Mouse (Mus musculus) forebrain, embryonic 16.5 days (tissue): ENCODE measurements around the gene Mad2l1bp. TPM values are rescaled to one million over a fixed set of nuclear protein-coding genes. Genes with fewer than 3 reads are reported as not detected.
A peak's percentile ranks its signal among the peaks of the same experiment; 100 is the strongest.

Experiments
- ATAC-seq: fragments of 200-750 bp; cut with Nextera tagmentation; 2 replicates; pipeline ENCODE4 v1.8.0; 2017; ENCODE audit warnings: mild to moderate bottlenecking, moderate library complexity
- H3K27ac ChIP-seq: fragments of 300-500 bp; sonication (generic); 2 replicates; pipeline ENCODE4 v1.5.1; 2014; ENCODE audit warnings: low read length, control low read depth
- H3K27me3 ChIP-seq: fragments of 300-500 bp; sonication (generic); replicated peaks from 2 replicates; pipeline ENCODE4 v1.6.1; 2014; ENCODE audit warnings: low read length; ENCODE audit not compliant: control insufficient read depth, insufficient read depth
- H3K36me3 ChIP-seq: fragments of 300-500 bp; sonication (generic); 2 replicates; pipeline ENCODE4 v1.6.1; 2014; ENCODE audit not compliant: control insufficient read depth, insufficient read depth
- H3K4me1 ChIP-seq: fragments of 300-500 bp; sonication (generic); replicated peaks from 2 replicates; pipeline ENCODE4 v1.6.1; 2014; ENCODE audit warnings: low read length; ENCODE audit not compliant: control insufficient read depth, insufficient read depth
- H3K4me2 ChIP-seq: fragments of 300-500 bp; sonication (generic); 2 replicates; pipeline ENCODE4 v1.6.1; 2014; ENCODE audit warnings: mild to moderate bottlenecking, low read length, control low read depth
- H3K4me3 ChIP-seq: fragments of 300-500 bp; sonication (generic); replicated peaks from 2 replicates; pipeline ENCODE4 v1.5.1; 2014; ENCODE audit warnings: mild to moderate bottlenecking, low read length, control low read depth
- H3K9ac ChIP-seq: fragments of 300-500 bp; sonication (generic); replicated peaks from 2 replicates; pipeline ENCODE4 v1.6.1; 2014; ENCODE audit warnings: low read depth, low read length, control low read depth
- H3K9me3 ChIP-seq: fragments of 300-500 bp; sonication (generic); 2 replicates; pipeline ENCODE4 v1.6.1; 2016; ENCODE audit warnings: low read length; ENCODE audit not compliant: control insufficient read depth
- WGBS: fragments of 180-500 bp; shearing (Covaris S2); extraction: QIAGEN DNeasy Blood & Tissue Kit; methylation state at CpG from one replicate; pipeline ENCODE4 v1.1.7; 2014; 5-methylcytosine and 5-hydroxymethylcytosine counted together
- polyA plus RNA-seq: library from polyadenylated mRNA; unstranded; fragments of >200 nt; fragmentation: Nextera tagmentation; extraction: Ambion mirVana; gene quantifications from 2 replicates; pipeline ENCODE4 v1.2.1, GENCODE M21; 2015

Gene Mad2l1bp
- polyA plus RNA-seq: 28.6 and 30.1 TPM in 2 replicates

DNA sequence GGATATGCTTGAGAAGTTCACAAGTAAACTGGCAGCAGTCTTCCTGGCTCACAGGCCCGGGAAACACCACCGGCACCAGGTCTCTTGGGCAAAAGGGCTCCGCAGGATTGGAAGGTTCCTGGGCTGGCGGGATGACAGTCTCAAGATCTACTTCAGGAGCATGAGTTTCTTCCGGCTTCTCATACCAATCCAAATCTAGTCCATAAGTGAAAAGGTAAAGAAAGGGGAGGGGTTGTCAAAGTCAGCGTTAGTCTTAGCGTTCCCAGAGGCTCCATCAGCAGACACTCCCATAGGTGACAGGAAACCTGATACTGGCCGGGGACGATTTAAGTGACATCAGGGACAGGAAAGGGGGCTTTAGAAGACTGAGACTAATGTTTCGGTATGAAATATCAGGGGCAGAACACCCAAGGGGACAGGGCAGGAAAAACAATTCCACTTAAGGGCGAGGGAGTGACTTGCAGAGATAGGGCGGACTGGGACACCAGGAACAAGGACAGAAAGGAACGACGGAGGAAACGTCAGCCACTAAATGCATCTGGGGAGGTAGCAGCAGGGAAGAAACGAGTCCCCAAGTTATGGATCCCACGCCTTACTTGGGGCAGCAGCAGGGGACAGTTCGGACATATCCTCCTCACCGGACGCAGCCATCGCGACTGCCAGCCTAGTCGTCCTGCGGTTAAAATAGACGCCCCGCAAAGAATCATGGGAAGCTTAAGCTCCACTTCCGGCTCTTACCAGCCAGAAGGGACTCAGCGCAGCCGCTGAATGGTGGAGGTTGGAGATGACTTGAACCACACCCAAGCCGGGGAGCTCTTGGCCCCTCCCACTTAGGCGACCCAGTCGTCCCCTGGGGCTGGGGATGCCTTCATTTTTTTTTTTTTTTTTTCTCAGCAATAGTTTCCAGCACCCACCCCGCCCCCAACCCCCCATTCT is at the start of gene Mad2l1bp:
Gene Mad2l1bp (minus strand): TSS at position 707 of the 936 bp plus-strand sequence.
- WGBS: 8% methylated on average over 33 of the region's 33 CpGs
- Histone ChIP-seq H3K9ac (peak within 1 kb of the TSS; percentile 68), H3K4me3 (peak within 1 kb of the TSS; percentile 67), H3K27ac (peak within 1 kb of the TSS; percentile 51), H3K4me2 (peak within 1 kb of the TSS; percentile 96), H3K36me3 (no peaks in the 10 kb centered on the region), H3K27me3 (no peaks in the 10 kb centered on the region; the same call in 1 of the 2 replicates), H3K4me1 (peaks cover 10% of the 10 kb centered on the region), H3K9me3 (no peaks in the 10 kb centered on the region)
- peak; percentile 94 for ATAC-seq

DNA sequence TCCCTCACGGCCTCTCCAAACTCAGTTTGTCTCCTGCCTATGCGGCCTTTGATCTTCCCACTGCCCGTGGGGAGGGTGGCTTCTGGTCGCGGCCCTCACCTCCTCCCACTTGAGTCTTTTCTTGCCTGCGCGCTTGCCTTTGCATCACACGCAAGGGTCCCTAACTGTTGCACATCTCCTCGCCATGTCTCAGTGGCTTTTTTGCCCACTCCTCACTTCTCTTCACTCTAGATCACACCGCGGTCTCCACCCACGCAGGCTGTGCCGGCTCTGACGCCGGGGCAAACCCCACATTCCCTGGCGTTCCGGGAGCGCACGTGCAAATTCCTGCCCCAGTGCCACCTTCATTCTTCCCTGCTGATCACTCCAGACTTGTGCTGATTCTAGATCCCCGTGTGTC is 49.7 kb upstream of the Mad2l1bp start:
- H3K36me3 ChIP-seq: peaks cover 13% of the 10 kb centered on the region
- H3K4me2 ChIP-seq: peak overlapping the region; percentile 91
- H3K27ac ChIP-seq: peak overlapping the region; percentile 61
- H3K4me3 ChIP-seq: peak overlapping the region; percentile 74
- 0% methylated on average over 20 of the region's 20 CpGs for WGBS
- peaks cover 27% of the 10 kb centered on the region for H3K4me1 ChIP-seq
- peak overlapping the region; percentile 72 for H3K9ac ChIP-seq
- no peaks in the 10 kb centered on the region for H3K27me3 ChIP-seq
- ATAC-seq: no peak; the same call in 1 of the 2 replicates
- no peaks in the 10 kb centered on the region for H3K9me3 ChIP-seq

DNA sequence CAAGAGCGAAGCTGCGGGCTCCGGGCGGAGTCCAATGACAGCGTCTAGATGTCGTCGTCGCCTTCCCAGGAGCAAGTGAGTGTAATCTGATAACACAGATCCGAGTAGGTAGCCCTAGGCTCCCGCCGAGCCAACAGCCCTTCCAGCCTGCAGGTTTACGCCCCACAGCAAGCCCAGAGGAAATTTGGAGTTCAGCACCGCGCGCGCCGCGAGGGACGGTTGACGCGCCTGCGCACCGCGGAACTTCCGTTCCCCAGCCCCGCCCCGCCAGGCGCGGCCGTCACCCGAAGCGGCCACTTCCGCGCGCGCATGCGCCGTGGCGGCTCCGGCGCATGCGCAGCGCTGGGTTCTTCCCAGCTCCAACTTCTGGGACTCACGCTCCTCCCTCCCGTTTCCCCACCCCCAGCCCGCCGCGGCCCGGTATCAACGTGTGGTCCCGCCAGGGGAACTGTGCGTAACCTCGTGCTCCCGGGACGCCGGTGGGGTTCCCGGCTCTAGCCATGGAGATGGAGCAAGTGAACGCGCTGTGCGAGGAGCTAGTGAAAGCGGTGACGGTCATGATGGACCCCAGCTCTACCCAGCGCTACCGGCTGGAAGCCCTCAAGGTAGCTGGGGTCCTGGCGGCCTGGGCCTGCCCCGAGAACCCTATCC is 49.2 kb upstream of the Mad2l1bp start, which contains the start of the genes Polh and Xpo5:
Gene Polh (minus strand): TSS at position 225 of the 651 bp plus-strand sequence.
Gene Xpo5 (plus strand): TSS at position 362 of the 651 bp plus-strand sequence.
- peak; percentile 97 for ATAC-seq
- peak within 1 kb of the TSS; percentile 84 for H3K27ac ChIP-seq

DNA sequence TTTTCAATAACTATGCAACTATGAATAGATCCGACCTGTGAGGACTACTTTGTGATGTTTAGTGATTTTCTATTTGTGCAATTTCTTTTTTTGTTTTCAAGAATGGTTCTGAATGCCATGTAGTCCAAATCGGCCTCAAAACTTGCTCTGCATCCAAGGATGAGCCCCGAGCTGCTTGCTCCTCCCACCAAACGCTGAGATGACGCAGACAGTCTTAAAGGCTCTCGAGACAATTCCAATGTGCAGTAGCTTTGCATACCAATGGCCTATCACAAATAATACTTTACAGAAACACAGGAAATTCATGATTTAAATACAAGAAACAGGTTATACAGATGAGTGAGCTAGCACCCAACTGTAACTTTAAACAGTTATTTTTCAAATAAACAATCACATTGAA is 47.8 kb upstream of the Mad2l1bp start:
- Histone ChIP-seq H3K36me3 (peaks cover 5% of the 10 kb centered on the region), H3K4me2 (peak overlapping the region; percentile 94), H3K4me3 (peak overlapping the region; percentile 20), H3K4me1 (peaks cover 27% of the 10 kb centered on the region), H3K27me3 (no peaks in the 10 kb centered on the region), H3K9me3 (no peaks in the 10 kb centered on the region), H3K27ac (no peak overlapping the region), H3K9ac (no peak overlapping the region)
- no peak for ATAC-seq
- 48% methylated on average over 6 of the region's 6 CpGs for WGBS

More for the DNA sequence above, 49.2 kb upstream of the Mad2l1bp start, which contains the start of the genes Polh and Xpo5:
- peaks cover 7% of the 10 kb centered on the region for H3K36me3 ChIP-seq
- WGBS: under 1% methylated on average over 64 of the region's 66 CpGs
- H3K4me1 ChIP-seq: peaks cover 27% of the 10 kb centered on the region
- peak within 1 kb of the TSS; percentile 94 for H3K4me2 ChIP-seq
- H3K9me3 ChIP-seq: no peaks in the 10 kb centered on the region
- H3K9ac ChIP-seq: peak within 1 kb of the TSS; percentile 78
- no peaks in the 10 kb centered on the region for H3K27me3 ChIP-seq
- peak within 1 kb of the TSS; percentile 74 for H3K4me3 ChIP-seq

DNA sequence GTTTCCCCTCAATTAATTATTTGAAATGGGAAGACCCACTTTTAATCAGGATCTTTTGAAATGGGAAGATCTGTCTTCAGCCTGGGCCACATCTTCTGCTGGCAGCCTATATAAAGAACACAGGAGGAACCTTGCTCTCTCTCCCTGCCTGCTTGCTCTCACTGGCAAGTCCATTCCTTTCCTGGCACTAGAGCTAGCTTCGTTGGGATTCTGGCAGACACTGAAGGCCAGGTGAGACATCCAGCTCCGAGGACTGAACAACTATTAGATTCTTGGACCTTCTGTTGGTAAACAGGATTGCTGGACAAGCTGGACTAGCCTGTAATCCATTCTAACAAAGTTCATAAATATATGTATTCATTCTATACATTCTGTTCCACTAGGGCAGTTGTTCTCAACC is 35.5 kb upstream of the Mad2l1bp start:
- Histone ChIP-seq H3K9me3 (no peaks in the 10 kb centered on the region), H3K4me1 (no peaks in the 10 kb centered on the region), H3K27ac (no peak overlapping the region), H3K4me3 (no peak overlapping the region), H3K4me2 (no peak overlapping the region), H3K36me3 (peaks cover 48% of the 10 kb centered on the region), H3K27me3 (no peaks in the 10 kb centered on the region), H3K9ac (no peak overlapping the region)
- WGBS: 93% methylated on average over 2 of the region's 2 CpGs
- no peak for ATAC-seq

DNA sequence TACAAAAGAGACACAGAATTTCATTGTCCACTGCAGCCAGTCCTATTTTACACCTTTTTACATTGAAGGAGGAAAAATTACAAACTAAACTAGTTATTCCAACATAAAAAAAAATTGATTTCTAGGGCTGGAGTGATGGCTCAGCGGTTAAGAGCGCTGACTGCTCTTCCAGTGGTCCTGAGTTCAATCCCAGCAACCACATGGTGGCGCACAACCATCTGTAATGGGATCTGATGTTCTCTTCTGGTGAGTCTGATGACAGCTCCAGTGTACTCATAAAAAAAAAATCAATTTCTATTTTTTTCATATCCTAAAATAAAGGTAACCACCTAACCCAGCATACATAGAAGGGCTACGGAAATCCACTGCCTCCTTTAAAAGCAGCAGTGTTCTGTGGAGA is 28.9 kb upstream of the Mad2l1bp start:
- WGBS: 86% methylated on average over 4 of the region's 4 CpGs
- Histone ChIP-seq H3K4me2 (no peak overlapping the region), H3K27me3 (no peaks in the 10 kb centered on the region), H3K27ac (no peak overlapping the region), H3K9me3 (no peaks in the 10 kb centered on the region), H3K9ac (no peak overlapping the region), H3K4me3 (no peak overlapping the region), H3K36me3 (peaks cover 32% of the 10 kb centered on the region), H3K4me1 (no peaks in the 10 kb centered on the region)
- ATAC-seq: no peak

DNA sequence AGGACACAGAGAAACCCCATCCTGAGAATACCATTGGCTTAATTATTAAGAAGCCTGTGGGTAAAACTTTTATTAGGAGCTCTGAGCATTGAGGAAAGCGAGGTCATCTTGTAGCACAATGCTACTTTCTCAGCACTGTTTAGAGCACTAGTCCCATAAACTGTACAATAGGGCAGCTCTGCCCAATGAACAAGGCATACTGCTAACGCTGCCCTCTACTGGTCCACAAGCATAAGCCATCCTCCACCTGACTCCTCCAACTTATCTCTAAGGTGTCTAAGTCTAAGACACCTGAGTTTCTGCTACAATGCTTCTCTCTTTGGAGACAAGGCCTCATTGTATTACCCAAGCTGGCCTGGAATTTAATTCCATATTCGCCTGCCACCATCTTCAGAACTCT is 17.2 kb upstream of the Mad2l1bp start:
- Histone ChIP-seq H3K4me3 (no peak overlapping the region), H3K4me1 (no peaks in the 10 kb centered on the region), H3K27me3 (no peaks in the 10 kb centered on the region), H3K9me3 (no peaks in the 10 kb centered on the region), H3K36me3 (peaks cover 37% of the 10 kb centered on the region), H3K27ac (no peak overlapping the region), H3K9ac (no peak overlapping the region), H3K4me2 (no peak overlapping the region)
- ATAC-seq: no peak
- WGBS: 74% methylated on average over 3 of the region's 3 CpGs

DNA sequence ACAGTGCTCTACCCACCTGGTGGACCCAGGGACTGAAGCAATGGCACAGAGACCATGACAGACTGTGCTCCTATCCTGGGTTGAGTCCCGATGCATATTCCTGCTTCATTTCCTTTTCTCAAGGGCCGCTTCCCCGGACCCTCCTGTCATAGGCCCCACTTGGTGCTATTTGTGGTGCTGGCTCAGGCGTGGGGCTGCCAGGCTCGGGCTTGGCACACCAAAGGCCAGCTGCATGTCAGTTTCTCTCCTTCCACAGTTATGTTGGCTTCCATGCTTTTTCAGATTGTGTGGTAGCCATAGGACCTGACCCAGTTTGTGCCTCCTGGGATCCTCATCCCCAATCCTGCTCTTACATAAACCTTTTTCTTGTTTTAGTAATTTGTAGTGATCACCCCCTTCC is 15.4 kb upstream of the Mad2l1bp start:
- H3K27ac ChIP-seq: no peak overlapping the region
- no peak overlapping the region for H3K9ac ChIP-seq
- no peaks in the 10 kb centered on the region for H3K27me3 ChIP-seq
- H3K4me2 ChIP-seq: no peak overlapping the region
- no peaks in the 10 kb centered on the region for H3K9me3 ChIP-seq
- H3K36me3 ChIP-seq: peaks cover 42% of the 10 kb centered on the region
- WGBS: 91% methylated on average over 5 of the region's 5 CpGs
- H3K4me1 ChIP-seq: no peaks in the 10 kb centered on the region
- no peak overlapping the region for H3K4me3 ChIP-seq
- ATAC-seq: no peak

DNA sequence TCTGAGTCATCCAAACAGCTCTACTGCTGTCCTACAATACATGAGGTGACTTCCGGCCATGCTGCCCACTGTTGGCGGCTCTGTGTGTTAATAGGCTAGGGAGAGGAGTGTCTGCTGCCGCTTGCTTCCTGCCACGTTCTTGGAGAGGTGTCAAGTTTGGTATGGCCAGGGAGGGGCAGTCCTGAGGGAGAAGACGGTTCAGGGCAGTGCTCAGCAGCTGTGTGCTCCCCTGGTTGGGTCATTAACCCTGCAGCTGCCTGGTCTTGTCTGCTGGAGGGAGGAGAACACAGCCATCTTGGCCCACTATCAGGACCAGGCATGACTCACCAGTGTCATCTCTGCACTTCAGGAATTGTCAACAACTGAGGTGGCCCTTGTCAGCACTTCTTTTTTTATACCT is 15.0 kb upstream of the Mad2l1bp start:
- Histone ChIP-seq H3K27ac (no peak overlapping the region), H3K9ac (no peak overlapping the region), H3K4me2 (no peak overlapping the region), H3K36me3 (peaks cover 41% of the 10 kb centered on the region), H3K9me3 (no peaks in the 10 kb centered on the region), H3K4me1 (no peaks in the 10 kb centered on the region), H3K4me3 (no peak overlapping the region), H3K27me3 (no peaks in the 10 kb centered on the region)
- WGBS: 53% methylated on average over 5 of the region's 5 CpGs
- ATAC-seq: no peak
